Mouse (Mus musculus): ENCODE results near the gene Ift74. TPM values are rescaled to one million over a fixed set of nuclear protein-coding genes. Genes with fewer than 3 reads are reported as not detected.
"Not testable (repeated sequence)": the region's sequence is repeated elsewhere in the genome, so short reads cannot be mapped to it uniquely, and the experiment has no call there.

Ift74 gene
- 10 to 100 TPM; 22.4 to 26.6 TPM for total RNA-seq (2021)

DNA sequence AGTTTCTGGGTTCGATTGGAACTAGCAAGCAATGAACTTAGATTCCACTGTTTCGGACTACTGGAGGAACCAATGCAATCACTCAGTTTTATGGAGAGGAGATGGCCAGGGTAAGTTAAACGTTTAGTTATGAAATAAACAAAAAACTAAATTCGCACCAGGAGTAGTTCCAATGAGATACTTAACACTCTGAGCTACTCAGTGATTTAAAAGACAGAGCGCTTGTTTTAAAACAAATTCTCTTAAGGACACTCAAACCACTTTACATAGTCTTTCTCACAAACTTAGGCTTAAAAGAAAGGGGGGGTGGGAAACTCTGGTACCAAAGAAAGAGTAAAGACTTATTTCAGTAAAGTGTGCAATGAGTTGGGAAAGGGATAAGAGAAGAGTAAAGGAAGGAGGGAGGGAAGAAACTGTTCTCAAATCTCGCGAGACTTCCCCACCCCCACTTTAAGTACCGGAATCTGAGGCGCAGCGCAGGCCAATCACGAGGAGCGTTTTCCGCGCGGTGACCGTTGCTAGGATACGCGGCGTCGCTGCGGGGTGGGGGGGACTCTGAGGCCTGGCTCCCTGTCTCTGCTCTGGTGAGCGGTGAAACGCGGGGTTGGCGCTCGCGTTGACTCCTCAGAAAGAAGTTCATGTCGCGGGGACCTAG is at the start of gene Ift74:
TSS of gene Ift74 (plus strand) at position 520 of the 655 bp plus-strand sequence.
- DNase-seq (ENCODE audit: low spot score in 2 of 2): peak; percentile 93 to 98
- intact Hi-C loops (cut with DNase I): loop anchor here (1.0 kb wide), 1 partner anchor 11 kb away; the partner anchor contains the start of gene Plaa

DNA sequence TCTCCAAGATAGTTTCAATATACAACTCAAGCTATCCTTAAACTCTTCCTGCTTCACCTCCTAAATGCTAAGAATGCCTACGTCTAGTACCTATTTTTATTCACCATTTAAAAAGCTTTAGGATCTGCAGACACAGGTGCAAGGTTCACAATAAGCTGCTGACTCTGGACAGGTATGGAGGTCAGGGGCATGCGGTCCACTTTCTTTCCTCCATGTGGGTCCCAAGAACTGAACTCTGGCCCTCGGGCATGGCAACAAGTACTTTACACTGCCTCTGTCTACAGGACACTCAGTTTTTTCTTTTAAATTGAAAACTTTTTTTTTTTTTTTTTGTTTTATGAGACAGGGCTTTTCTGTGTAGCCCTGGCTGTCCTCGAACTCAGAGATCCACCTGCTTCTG is 41.6 kb upstream of the Ift74 start:
- no peak for DNase-seq (ENCODE audit: low spot score in 2 of 2)
- intact Hi-C loops (cut with DNase I): no loop called here

DNA sequence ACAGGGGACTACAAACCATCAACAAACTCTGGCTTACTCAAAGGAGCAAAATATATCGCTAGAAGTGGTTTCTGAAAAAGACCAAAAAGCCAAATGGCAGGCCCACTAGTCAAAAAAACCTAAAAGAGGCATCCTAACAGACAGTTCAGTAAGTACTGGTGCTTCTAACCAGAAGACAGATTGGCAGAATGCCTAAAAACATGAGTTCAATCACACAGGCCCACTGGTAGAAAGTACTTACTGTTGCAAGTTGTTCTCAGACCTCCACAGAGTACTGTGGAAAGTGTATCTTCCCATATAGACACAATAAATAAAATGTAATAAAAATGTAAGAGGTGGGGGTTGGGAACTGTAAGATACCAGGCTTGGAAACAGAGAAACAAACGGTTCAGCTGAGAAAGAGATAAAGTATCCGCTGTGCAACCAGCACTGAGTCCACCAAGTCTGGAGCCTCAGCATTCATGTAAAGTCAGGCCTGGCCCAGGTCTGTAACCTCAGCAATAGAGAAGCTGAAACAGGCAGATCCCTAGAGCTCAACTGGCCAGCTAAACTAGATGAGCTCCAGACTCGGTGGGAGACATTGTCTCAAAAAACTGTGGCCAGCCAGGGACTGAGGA is 22.4 kb upstream of the Ift74 start:
- intact Hi-C loops (cut with DNase I): no loop called here
- no peak for DNase-seq (ENCODE audit: low spot score in 2 of 2)

DNA sequence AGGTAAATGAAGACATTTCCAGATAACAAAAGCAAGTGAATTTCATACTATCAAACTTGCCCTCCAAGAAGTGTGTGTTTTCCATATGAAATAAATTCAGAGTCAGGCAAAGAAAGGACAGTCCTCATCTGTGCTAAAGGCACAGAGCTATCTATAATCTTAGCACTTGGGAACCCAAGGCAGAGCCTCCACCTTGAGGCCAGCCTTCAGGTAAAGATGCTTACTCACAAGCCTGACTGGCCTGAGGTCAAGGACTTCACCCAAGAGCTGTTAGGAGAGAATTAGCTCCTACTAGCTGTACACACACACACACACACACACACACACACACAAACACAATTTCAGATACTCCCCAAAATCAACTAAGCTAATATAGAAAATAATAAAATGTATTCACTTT is 21.6 kb upstream of the Ift74 start:
- intact Hi-C loops (cut with DNase I): no loop called here
- DNase-seq (ENCODE audit: low spot score in 2 of 2): no peak

DNA sequence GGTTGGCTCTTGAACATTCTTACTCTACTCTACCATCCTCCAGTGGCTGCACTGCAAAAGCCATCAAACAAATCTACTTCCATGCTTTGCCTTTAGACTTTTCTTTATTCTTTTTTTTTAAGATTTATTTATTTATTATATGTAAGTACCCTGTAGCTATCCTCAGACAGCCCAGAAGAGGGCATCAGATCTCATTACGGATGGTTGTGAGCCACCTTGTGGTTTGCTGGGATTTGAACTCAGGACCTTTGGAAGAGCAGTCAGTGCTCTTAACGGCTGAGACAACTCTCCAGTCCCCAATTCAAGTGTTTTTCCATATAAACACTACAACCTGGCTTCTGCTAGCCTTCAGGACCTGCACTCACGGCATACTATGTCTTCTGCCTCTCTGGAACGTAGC is 12.9 kb upstream of the Ift74 start:
- intact Hi-C loops (cut with DNase I): loop anchor here (5.0 kb wide), 1 partner anchor 44 kb away; the partner anchor contains the start of genes Caap1 and Gm10306
- DNase-seq (ENCODE audit: low spot score in 2 of 2): peak in 1 of 2 experiments; percentile 11

DNA sequence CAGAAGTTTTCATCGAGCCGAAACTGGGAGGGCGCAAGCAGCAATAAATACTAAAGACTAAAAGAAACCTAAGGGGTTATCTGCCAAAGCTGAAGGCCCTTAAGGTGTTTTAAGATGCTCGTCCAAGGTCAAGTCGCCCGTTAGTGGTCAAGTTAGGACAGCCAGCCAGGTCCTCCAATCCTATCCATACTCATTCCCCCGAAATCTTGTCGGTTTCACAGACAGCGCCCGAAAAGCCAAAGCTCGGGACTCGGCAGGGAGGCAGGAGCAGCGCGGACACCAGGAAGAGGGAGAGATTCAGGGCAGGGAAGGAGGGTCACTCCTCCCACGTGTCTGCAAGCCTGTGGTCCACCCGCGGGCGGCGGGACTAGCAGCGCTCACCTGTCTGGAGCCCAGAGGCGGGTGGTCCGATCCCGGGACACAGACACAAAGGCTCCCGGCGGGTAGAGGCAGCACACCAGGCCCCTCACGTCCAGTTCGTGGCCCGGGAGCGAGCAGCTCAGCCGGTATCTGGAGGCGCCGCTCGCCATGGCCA is 11.7 kb upstream of the Ift74 start:
- peak in 1 of 2 experiments; percentile 7 for DNase-seq (ENCODE audit: low spot score in 2 of 2)
- intact Hi-C loops (cut with DNase I): loop anchor here (1.0 to 5.0 kb wide), 2 partner anchors 12 to 45 kb away; partner anchors contain the start of genes Caap1, Gm10306 and Ift74

DNA sequence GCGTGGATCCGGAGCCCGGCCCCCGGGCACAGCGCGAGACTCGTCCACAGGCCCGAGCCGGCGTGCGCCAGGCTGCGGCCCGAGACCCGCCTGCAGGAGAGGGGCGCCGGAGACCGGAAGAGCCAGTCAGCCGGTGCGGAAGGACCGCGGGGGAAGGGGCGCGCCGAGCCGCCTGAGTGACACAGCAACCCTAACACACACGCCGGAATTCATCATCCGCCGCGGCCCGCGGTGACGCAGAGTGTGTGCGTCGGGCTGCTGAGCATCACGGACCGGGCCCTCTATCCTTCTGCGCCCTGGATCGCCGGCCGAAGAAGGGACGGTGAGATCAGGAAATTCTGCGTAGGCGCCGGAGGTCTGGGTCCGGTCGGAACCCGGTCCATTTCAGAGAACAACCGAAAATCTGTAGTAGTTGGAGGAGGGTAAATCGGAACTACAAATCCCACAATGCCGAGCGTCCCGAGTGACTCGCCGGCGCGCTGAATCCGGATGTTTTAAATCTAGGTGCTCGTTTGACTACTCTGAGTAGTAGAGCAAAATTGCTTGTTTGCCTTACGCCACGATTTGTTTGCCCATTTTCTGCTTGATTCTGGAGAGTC is 11.2 kb upstream of the Ift74 start, which contains the start of gene Plaa:
TSS of gene Plaa (minus strand) at position 214 of the 599 bp plus-strand sequence.
- intact Hi-C loops (cut with DNase I): loop anchor here (1.0 to 5.0 kb wide), 2 partner anchors 11 to 46 kb away; partner anchors contain the start of genes Caap1, Gm10306 and Ift74

DNA sequence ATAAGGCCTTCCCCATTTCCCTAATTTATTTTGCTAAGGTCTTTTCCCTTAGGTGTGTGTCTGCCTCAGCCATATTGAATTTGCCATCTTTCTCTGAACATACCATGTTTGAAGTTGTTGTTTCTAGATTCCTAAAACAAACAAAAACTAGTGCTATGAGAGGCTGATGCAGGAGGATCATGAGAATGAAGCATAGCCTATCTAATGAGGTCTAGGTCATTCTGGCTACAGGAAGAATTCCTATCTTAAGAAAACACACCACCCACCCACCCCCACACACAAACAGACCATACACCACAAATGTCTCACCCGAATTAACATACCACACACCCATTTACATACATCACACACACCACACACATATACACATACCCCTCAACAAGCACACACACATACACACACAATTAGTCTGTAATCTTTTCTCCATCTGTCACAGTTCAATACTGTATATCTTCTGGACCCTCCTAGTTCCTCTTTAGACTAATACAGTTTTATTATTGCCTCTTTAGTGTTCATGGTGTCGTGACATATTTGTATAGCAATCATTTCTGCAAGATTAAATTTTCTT is 9.8 kb upstream of the Ift74 start:
- intact Hi-C loops (cut with DNase I): loop anchor here (5.0 kb wide), 1 partner anchor 47 kb away; the partner anchor contains the start of genes Caap1 and Gm10306
- no peak for DNase-seq (ENCODE audit: low spot score in 2 of 2)

More for the DNA sequence above, 11.2 kb upstream of the Ift74 start, which contains the start of gene Plaa:
- peak; percentile 96 to 98 for DNase-seq (ENCODE audit: low spot score in 2 of 2)

DNA sequence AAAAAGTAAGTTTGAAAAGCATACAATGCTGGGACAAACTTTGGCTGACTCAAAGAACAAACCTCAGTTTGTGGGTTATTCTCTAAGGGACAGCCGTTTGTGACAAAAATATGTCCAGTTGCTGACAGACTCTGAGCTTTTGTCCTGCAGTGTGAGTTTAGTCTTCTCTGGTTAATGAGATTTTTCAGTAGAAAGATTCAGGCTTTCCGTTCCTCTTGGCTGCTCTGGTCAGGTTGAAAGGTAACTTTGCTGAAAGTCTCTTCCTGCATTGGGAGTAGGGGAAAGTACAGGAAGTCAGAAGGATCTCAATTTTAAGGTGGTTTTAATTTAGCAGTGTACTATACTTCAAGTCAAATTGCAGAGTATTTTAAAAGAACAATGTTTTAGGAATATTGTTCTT is 8.7 kb upstream of the Ift74 start:
- DNase-seq (ENCODE audit: low spot score in 2 of 2): no peak
- intact Hi-C loops (cut with DNase I): no loop called here

DNA sequence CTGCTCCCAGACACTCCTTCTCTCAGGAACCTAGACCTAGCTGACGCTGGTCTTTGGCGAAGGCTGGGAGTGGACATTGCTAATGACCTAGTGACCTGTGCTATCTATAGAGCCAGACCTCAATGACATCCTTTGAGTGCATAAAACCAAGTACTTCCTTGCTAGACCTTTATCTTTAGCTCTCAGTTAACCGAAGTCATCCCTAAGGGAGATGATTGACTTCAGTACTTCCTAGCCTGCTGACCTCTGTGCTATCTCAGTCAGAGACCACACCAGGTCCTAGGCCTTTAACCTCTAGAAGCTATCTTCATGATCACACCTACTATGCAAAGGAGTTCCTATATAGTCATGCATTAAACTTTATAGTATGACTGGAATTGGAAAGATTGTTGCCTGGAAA is 4.0 kb upstream of the Ift74 start:
- no peak for DNase-seq (ENCODE audit: low spot score in 2 of 2)
- intact Hi-C loops (cut with DNase I): no loop called here

DNA sequence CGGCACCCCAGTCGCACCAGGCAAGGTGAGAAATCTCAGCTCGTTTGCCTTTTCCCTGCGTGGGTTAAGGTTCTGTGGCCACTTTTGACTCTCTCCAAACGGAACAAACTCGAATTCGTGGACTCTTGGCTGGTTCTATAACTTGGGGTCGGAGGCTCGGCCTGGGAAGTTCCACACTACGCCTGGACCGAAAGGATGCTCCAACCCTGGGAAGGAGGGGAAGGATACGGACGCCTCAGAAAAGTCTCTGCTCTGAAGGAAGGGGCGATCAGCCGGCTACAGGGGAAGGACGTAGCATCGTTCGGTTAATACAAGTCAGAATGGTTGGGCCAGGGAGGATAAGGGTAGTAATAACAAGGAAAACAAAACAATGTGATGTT is 326 bp downstream of the Ift74 start:
- no peak for DNase-seq (ENCODE audit: low spot score in 2 of 2)
- intact Hi-C loops (cut with DNase I): loop anchor here (1.0 kb wide), 1 partner anchor 11 kb away; the partner anchor contains the start of gene Plaa

DNA sequence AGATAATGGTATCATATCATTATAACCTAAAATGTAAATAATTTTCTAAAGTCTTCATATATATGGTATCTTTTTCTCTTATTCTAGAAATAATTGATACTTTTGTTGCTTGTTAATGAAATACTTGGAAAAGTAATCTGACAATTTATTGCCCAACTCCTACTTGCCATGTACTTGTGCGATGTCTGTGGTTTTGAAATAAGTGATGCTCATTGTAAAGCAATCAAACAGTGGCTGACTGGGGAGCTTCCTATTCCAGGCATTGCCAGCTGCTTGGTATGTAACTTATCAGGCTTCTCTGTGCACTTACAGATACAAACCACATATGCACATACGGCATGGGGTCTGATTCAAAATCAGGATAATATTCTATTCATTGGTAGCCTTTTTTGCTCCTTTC is 5.8 kb downstream of the Ift74 start:
- no peak for DNase-seq (ENCODE audit: low spot score in 2 of 2)
- intact Hi-C loops (cut with DNase I): no loop called here

DNA sequence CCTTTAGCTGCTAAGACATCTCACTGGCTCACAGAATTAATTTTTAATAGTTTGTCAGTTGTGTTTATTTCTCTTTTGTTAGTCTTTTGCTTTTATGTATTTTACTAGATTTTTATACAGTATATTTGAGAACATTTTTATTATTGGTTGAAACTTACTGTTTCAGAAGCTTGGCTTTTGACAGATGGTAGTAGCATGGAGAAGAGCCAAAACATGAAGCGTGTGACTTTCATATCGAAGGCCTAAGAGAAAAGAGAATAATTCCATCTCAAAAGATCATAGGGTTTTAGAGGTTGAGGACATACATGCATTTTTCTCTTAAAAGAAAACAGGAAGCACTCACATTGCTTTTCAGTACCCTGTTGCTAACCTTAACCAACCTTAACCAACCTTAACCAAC is 28.9 kb downstream of the Ift74 start:
- intact Hi-C loops (cut with DNase I): no loop called here
- peak in 1 of 2 experiments; percentile 5 for DNase-seq (ENCODE audit: low spot score in 2 of 2)

DNA sequence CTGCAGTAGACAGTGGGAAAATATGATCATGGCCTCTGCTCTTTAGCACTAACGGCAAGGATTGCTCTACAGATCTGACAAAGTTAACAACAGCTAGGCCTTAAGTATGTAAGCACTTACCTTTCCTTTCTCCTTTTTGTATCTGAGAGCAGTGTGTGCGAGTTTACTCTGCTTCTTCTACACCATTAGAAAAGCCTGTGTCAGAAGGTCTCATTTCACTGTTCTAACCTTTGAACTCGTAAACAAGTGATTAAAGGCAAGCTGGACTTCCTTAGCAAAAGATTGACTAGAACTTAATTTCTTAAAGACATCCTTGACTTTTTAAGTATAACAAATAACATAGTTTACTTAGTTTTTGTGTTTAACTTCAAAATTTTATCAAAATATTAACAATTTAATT is 35.6 kb downstream of the Ift74 start, which contains the start of gene Lrrc19:
TSS of gene Lrrc19 (minus strand) at position 225 of the 400 bp plus-strand sequence.
- DNase-seq (ENCODE audit: low spot score in 2 of 2): no peak
- intact Hi-C loops (cut with DNase I): no loop called here

DNA sequence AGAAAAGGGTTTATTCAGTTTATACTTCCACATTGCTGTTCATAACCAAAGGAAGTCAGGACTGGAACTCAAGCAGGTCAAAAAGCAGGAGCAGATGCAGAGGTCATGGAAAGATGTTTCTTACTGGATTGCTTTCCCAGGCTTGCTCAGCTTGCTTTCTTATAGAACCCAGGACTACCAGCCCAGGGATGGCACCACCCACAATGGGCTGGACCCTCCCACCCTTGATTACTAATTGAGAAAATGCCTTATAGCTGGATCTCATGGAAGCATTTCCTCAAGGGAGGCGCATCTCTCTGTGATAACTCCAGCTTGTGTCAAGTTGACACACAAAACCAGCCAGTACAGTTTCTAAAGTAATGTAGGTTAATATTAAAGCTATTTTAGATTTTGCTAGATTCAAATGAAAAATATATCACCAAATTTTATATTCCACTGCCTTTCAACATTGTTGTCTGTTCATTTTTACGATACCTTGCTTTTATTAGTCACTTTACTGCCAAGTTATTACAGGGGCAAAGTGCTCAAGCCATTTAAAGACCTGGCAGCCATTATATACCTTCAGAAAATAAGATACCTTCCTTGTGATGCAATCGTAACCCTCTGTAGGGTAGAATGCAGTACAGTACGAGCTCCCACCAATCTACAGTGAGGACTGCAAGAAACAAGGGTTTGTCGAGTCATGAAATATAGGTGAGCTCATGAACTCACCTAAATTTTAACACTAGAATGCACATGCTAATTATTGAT is 36.3 kb downstream of the Ift74 start:
- DNase-seq (ENCODE audit: low spot score in 2 of 2); intact Hi-C loops (cut with DNase I): not testable (repeated sequence)

DNA sequence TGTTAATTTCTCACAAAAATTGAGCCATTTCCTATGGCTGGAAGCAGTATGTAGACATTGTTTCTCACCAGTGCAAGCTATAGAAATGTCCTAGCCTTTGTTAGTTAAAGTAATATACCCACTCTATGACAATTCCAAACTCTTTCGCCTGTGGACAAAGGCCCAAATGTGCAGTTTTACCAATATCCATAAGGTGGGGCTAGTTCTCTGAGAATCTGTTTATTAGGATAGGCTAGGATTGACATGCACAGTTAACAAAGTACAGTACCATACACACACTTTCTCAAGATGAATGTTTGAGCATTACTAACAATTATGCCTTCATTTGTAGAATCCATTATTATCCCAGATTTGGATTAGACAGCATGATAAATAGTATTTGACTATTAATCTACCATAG is 55.4 kb downstream of the Ift74 start:
- DNase-seq (ENCODE audit: low spot score in 2 of 2): peak; percentile 4 to 6
- intact Hi-C loops (cut with DNase I): loop anchor here (5.0 kb wide), 1 partner anchor 233 kb away; no protein-coding TSS in a partner anchor

DNA sequence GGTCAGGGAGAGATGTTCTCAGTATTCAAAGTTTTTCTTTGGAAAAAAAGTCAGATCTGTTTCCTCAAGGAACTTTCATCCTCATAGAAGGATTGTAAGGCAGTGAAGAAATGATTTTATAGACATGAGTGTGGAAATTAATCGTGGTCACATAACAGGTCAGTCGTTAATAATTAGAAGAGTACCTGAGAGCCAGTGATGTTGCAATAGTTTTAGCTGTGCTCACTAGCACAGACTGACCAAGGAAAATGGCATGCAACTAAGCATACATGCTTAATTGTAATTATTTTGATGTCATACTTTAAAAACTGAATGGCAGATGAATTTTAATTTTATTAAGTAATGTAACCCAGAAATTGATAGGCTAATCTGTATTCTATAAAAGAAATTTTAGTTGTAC is 66.4 kb downstream of the Ift74 start:
- DNase-seq (ENCODE audit: low spot score in 2 of 2): no peak
- intact Hi-C loops (cut with DNase I): no loop called here

DNA sequence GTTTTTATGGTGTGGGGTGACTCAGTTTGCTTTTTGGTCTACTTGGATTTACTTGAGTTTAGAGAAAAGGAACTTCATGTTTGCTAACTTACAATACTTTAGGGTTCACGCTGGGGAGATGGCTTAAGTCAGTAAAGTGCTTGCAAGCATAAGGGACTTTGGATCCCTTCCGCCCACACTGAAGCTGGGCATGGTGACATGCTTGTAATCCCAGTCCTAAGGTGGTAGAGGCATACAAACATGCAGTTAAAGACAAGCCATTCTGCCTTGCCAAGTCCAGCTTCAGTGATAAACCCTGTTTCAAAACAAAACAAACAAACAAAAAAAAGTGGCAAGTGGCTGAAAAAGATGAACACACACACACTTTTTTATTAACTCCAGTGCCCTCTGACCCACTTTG is 66.9 kb downstream of the Ift74 start:
- intact Hi-C loops (cut with DNase I): no loop called here
- DNase-seq (ENCODE audit: low spot score in 2 of 2): no peak

DNA sequence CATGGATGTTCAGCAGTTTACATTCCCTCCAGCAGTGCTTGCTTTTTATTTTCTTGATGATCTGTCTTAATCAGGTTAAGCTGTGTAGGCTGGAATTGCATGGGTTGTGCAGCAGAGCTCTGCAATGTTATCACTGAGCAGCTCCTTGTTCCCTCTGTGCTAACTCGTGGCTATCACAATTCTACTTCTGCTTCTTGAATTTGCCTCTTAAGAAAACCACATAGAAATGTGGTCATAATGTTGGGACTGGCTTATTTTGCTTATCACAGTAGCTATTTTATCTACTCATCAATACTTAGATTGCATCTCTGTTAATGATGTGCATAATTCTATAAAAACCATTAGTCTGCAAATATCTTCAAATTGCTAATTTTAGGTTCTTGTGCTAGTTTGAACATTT is 67.7 kb downstream of the Ift74 start:
- intact Hi-C loops (cut with DNase I): no loop called here
- DNase-seq (ENCODE audit: low spot score in 2 of 2): no peak
